9 mouse cellular contexts compared by ENCODE assay signal in the genomic region with DNA sequence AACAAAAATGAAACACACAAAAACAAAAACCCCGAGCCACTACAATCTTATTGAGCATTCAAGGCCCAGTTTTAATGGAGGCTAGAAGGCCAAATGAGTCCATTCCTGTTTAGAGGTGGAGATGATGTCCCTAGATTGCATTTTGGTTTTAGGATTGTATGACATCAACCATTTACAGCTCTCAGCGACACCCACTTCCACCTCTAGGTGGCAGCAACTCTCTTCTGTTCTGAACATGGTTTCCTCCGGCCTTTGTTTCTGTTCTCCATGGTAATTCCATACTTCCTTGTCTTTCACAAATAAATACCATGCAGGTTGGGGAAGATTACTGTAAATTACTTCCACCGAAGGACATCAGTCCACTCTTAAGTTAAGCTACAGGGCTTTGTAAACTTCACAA.
DNase-seq lines count a peak whose midpoint lies in the region; ATAC-seq and TF ChIP-seq lines count a peak whose summit lies in the region.
"Had no signal": no experiment of that assay in that cellular context is flagged by ENCODE, and none has a peak within 500 bp of the region (broad histone marks: within the 10 kb centered on the region; RNA-seq: fewer than 3 reads in every experiment).

No protein-coding gene starts in this region.

- peak; percentile 73 to 80 for DNase-seq in adrenal gland, postnatal 36 days
- DNase-seq in embryonic facial prominence, embryonic 11.5 days (ENCODE audit: low spot score), result peak; percentile 93
- peak; percentile 65 for DNase-seq in heart, postnatal 0 days (ENCODE audit: low spot score)
- DNase-seq in kidney, postnatal 4 days, result peak; percentile 85 to 86
- peak; percentile 53 for DNase-seq in lung, adult 2 months
- peak; percentile 56 for DNase-seq in retina, adult 2 months (ENCODE audit: low read depth, low spot score)
- DNase-seq in urinary bladder, postnatal 4 days (ENCODE audit: low spot score in 2 of 2), result peak; percentile 29 to 76

- TF ChIP-seq POLR2A in ES-Bruce4 (IDR thresholded peaks at IDR 0.05; ENCODE audit: insufficient read depth, low read length), result no peak
- TF ChIP-seq POLR2A in lung, adult 2 months (IDR thresholded peaks at IDR 0.05; ENCODE audit: borderline replicate concordance, extremely low read depth, low read depth, low read length), result no peak

- H3K4me2 ChIP-seq in embryonic facial prominence, embryonic 11.5 days (ENCODE audit: low read depth, low read length), result no peak overlapping the region
- H3K4me2 ChIP-seq in heart, postnatal 0 days (ENCODE audit: low read depth, low read length), result 0 out of 2 replicates have a peak overlapping the region, but pooled peaks have one; percentile 7
- H3K4me2 ChIP-seq: limb, embryonic 15.5 days had no signal

- H3K9me3 ChIP-seq in ES-Bruce4 (replicated peaks; ENCODE audit: control insufficient read depth, insufficient read depth, low read length, poor library complexity, severe bottlenecking), result no peaks in the 10 kb centered on the region
- no peaks in the 10 kb centered on the region for H3K9me3 ChIP-seq in embryonic facial prominence, embryonic 11.5 days (replicated peaks; ENCODE audit: control insufficient read depth, low read length)
- no peaks in the 10 kb centered on the region for H3K9me3 ChIP-seq in heart, postnatal 0 days (replicated peaks; ENCODE audit: control insufficient read depth, low read length)
- H3K9me3 ChIP-seq: limb, embryonic 15.5 days had no signal

- H3K4me3 ChIP-seq in ES-Bruce4 (ENCODE audit: low read depth, low read length), result no peak overlapping the region
- H3K4me3 ChIP-seq in embryonic facial prominence, embryonic 11.5 days (ENCODE audit: low read depth, low read length), result no peak overlapping the region
- H3K4me3 ChIP-seq in heart, postnatal 0 days (ENCODE audit: low read depth, low read length), result no peak overlapping the region
- no peak overlapping the region for H3K4me3 ChIP-seq in lung, adult 2 months (replicated peaks; ENCODE audit: extremely low read depth, low read depth, low read length)
- H3K4me3 ChIP-seq: limb, embryonic 15.5 days had no signal

- no peak overlapping the region for H3K27ac ChIP-seq in ES-Bruce4 (ENCODE audit: insufficient read depth, low read length)
- no peak overlapping the region for H3K27ac ChIP-seq in embryonic facial prominence, embryonic 11.5 days (replicated peaks; ENCODE audit: low read depth, low read length)
- H3K27ac ChIP-seq in heart, postnatal 0 days (ENCODE audit: low read depth), result no peak overlapping the region
- H3K27ac ChIP-seq: limb, embryonic 15.5 days had no signal

- no peak overlapping the region for H3K9ac ChIP-seq in ES-Bruce4 (ENCODE audit: low read depth, poor library complexity, severe bottlenecking)
- H3K9ac ChIP-seq in embryonic facial prominence, embryonic 11.5 days (replicated peaks; ENCODE audit: low read length), result no peak overlapping the region
- H3K9ac ChIP-seq in heart, postnatal 0 days (replicated peaks; ENCODE audit: low read depth, low read length), result no peak overlapping the region
- H3K9ac ChIP-seq: limb, embryonic 15.5 days had no signal

- ATAC-seq in embryonic facial prominence, embryonic 11.5 days (replicated peaks; ENCODE audit: insufficient number of reproducible peaks, low FRiP score, low TSS enrichment, low read depth), result no peak
- ATAC-seq in heart, postnatal 0 days (ENCODE audit: insufficient read depth, low read depth), result no peak

- no peaks in the 10 kb centered on the region for H3K27me3 ChIP-seq in ES-Bruce4 (ENCODE audit: control insufficient read depth, insufficient read depth, low read length, poor library complexity, severe bottlenecking)
- no peaks in the 10 kb centered on the region for H3K27me3 ChIP-seq in embryonic facial prominence, embryonic 11.5 days (ENCODE audit: control insufficient read depth, insufficient read depth, low read length)
- no peaks in the 10 kb centered on the region for H3K27me3 ChIP-seq in heart, postnatal 0 days (ENCODE audit: control insufficient read depth, insufficient read depth, low read length)
- H3K27me3 ChIP-seq: limb, embryonic 15.5 days had no signal

- no peak for TF ChIP-seq EP300 in ES-Bruce4 (IDR thresholded peaks at IDR 0.05; ENCODE audit: insufficient read depth, low read depth, low read length)
- TF ChIP-seq EP300 in heart, postnatal 0 days (IDR thresholded peaks at IDR 0.05; ENCODE audit: low read depth), result no peak

- H3K36me3 ChIP-seq in ES-Bruce4 (ENCODE audit: control insufficient read depth, insufficient read depth, low read length, poor library complexity, severe bottlenecking), result no peaks in the 10 kb centered on the region
- H3K36me3 ChIP-seq in embryonic facial prominence, embryonic 11.5 days (replicated peaks; ENCODE audit: control insufficient read depth, insufficient read depth, low read depth, low read length), result no peaks in the 10 kb centered on the region
- H3K36me3 ChIP-seq in heart, postnatal 0 days (replicated peaks; ENCODE audit: control insufficient read depth, insufficient read depth, low read length), result no peaks in the 10 kb centered on the region
- H3K36me3 ChIP-seq: limb, embryonic 15.5 days had no signal

- TF ChIP-seq CTCF in ES-Bruce4 (IDR thresholded peaks at IDR 0.05; ENCODE audit: low read depth, low read length), result peak; percentile 7
- peak; percentile 91 for TF ChIP-seq CTCF in heart, postnatal 0 days (IDR thresholded peaks at IDR 0.05; ENCODE audit: low read depth)
- TF ChIP-seq CTCF in lung, adult 2 months (IDR thresholded peaks at IDR 0.05; ENCODE audit: insufficient read depth, low read length), result peak; percentile 60

- 2% methylated on average over 4 of the region's 4 CpGs for WGBS in embryonic facial prominence, embryonic 11.5 days
- 4% methylated on average over 4 of the region's 4 CpGs for WGBS in heart, postnatal 0 days
- 4% methylated on average over 4 of the region's 4 CpGs for WGBS in lung, adult 2 months

- H3K4me1 ChIP-seq in ES-Bruce4 (ENCODE audit: control insufficient read depth, insufficient read depth, low read length), result no peaks in the 10 kb centered on the region
- no peaks in the 10 kb centered on the region for H3K4me1 ChIP-seq in embryonic facial prominence, embryonic 11.5 days (ENCODE audit: control insufficient read depth, insufficient read depth, low read length)
- H3K4me1 ChIP-seq in heart, postnatal 0 days (ENCODE audit: control insufficient read depth, insufficient read depth), result no peaks in the 10 kb centered on the region
- H3K4me1 ChIP-seq in lung, adult 2 months (ENCODE audit: control insufficient read depth, insufficient read depth, low read length), result no peaks in the 10 kb centered on the region
- H3K4me1 ChIP-seq: limb, embryonic 15.5 days had no signal

Comparison
In these comparisons a context has a peak if more than half of its experiments do, and no peak if none do; other contexts are left out.
1. CTCF ChIP-seq: peak in every context shown above with its lines; median percentile 91 in heart, postnatal 0 days; 60 in lung, adult 2 months; 7 in ES-Bruce4.